Mouse (Mus musculus) cerebellum, adult 11 months (tissue): ENCODE data around the gene Slc17a7.

Experiments used
- DNase-seq: peaks from one replicate; pipeline ENCODE4 v3.0.0; 2022

Slc17a7 gene

GRCm38 (mm10) chr7:45179469-45179868 is 15.7 kb downstream of the Slc17a7 start, which contains the start of gene Gfy:
TSS of gene Gfy (minus strand) at chr7:45179569.
- DNase-seq = no peak

GRCm38 (mm10) chr7:45180896-45181477 is 17.2 kb downstream of the Slc17a7 start, which contains the start of gene Pth2:
TSS of gene Pth2 (plus strand) at chr7:45180995.
- no peak for DNase-seq

GRCm38 (mm10) chr7:45181540-45181939 is 17.8 kb downstream of the Slc17a7 start:
- no peak for DNase-seq

- peak; percentile 84 for DNase-seq
Observed at GRCm38 (mm10) chr7:45182199-45182601, 18.5 kb downstream of the Slc17a7 start.

- DNase-seq = no peak
Observed at GRCm38 (mm10) chr7:45182606-45183005, 18.9 kb downstream of the Slc17a7 start.

GRCm38 (mm10) chr7:45183672-45184071 is 19.9 kb downstream of the Slc17a7 start:
- no peak for DNase-seq

GRCm38 (mm10) chr7:45185921-45186320 is 22.2 kb downstream of the Slc17a7 start:
- DNase-seq = no peak

- no peak for DNase-seq
Observed at GRCm38 (mm10) chr7:45189600-45189999, 25.9 kb downstream of the Slc17a7 start.

GRCm38 (mm10) chr7:45190186-45190585 is 26.4 kb downstream of the Slc17a7 start:
- DNase-seq = no peak

- no peak for DNase-seq
Observed at GRCm38 (mm10) chr7:45191161-45191560, 27.4 kb downstream of the Slc17a7 start.

GRCm38 (mm10) chr7:45191803-45192363 is 28.1 kb downstream of the Slc17a7 start:
- peak; percentile 81 for DNase-seq

GRCm38 (mm10) chr7:45192585-45193310 is 29.0 kb downstream of the Slc17a7 start:
- peak; percentile 43 for DNase-seq

- peak; percentile 61 for DNase-seq
Observed at GRCm38 (mm10) chr7:45193406-45193805, 29.7 kb downstream of the Slc17a7 start.

- DNase-seq = peak; percentile 61
Observed at GRCm38 (mm10) chr7:45193871-45194785, 30.4 kb downstream of the Slc17a7 start.

GRCm38 (mm10) chr7:45195341-45196175 is 31.8 kb downstream of the Slc17a7 start:
- peak; percentile 59 for DNase-seq

- DNase-seq = peak; percentile 29
Observed at GRCm38 (mm10) chr7:45196176-45196535, 32.4 kb downstream of the Slc17a7 start.

GRCm38 (mm10) chr7:45196994-45197393 is 33.2 kb downstream of the Slc17a7 start:
- peak; percentile 24 for DNase-seq

- peak; percentile 88 for DNase-seq
Observed at GRCm38 (mm10) chr7:45198435-45198834, 34.7 kb downstream of the Slc17a7 start.

- peak; percentile 30 for DNase-seq
Observed at GRCm38 (mm10) chr7:45198961-45199360, 35.2 kb downstream of the Slc17a7 start.

- DNase-seq = no peak
Observed at GRCm38 (mm10) chr7:45202654-45203053, 38.9 kb downstream of the Slc17a7 start.

- peak; percentile 94 for DNase-seq
Observed at GRCm38 (mm10) chr7:45204380-45205143, 40.8 kb downstream of the Slc17a7 start, which contains the start of gene Ccdc155. TSS of gene Ccdc155 (minus strand) at chr7:45204892.
